Mouse (Mus musculus): ENCODE data around the gene Vps54. TPM values are rescaled to one million over a fixed set of nuclear protein-coding genes. Genes with fewer than 3 reads are reported as not detected.

The Vps54 gene
- polyA plus RNA-seq, 1 experiment from 2014 or later: 11.1 TPM

DNA sequence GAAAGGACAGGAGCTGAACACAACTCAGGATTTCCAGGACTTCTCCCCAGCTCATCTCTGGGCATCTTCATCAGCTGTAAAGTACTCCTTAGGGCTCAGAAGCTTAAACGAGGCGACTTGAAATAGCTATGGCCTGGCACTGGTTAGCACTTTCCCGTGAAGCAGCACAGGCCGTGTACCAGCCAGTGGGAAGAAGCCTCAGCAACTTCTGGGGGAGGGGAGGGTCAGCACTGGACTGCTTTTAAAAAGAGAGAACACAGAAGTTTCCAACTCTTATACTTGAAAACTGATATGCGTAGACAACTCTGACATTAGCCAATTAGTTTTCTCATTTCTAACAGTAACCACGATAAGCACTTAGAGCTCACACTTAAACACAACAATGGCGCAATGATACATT is 129.4 kb downstream of the Vps54 start:
- Histone ChIP-seq H3K27ac (ENCODE audit: low read length) (no peak overlapping the region), H3K4me3 (ENCODE audit: low read length) (peak overlapping the region; percentile 78), H3K36me3 (ENCODE audit: insufficient read depth, low read length) (no peaks in the 10 kb centered on the region), H3K9ac (replicated peaks; ENCODE audit: low read length) (peak overlapping the region; percentile 44; the same call in 1 of the 2 replicates), H3K27me3 (ENCODE audit: insufficient read depth, low read length) (no peaks in the 10 kb centered on the region), H3K9me3 (ENCODE audit: low read length) (no peaks in the 10 kb centered on the region), H3K4me1 (ENCODE audit: insufficient read depth, low read length) (peaks cover 20% of the 10 kb centered on the region), H3K4me2 (replicated peaks; ENCODE audit: low read depth, low read length) (peak overlapping the region; percentile 75)
- ATAC-seq (ENCODE audit: low FRiP score, low TSS enrichment): no peak
- 30% methylated on average over 7 of the region's 7 CpGs for WGBS

DNA sequence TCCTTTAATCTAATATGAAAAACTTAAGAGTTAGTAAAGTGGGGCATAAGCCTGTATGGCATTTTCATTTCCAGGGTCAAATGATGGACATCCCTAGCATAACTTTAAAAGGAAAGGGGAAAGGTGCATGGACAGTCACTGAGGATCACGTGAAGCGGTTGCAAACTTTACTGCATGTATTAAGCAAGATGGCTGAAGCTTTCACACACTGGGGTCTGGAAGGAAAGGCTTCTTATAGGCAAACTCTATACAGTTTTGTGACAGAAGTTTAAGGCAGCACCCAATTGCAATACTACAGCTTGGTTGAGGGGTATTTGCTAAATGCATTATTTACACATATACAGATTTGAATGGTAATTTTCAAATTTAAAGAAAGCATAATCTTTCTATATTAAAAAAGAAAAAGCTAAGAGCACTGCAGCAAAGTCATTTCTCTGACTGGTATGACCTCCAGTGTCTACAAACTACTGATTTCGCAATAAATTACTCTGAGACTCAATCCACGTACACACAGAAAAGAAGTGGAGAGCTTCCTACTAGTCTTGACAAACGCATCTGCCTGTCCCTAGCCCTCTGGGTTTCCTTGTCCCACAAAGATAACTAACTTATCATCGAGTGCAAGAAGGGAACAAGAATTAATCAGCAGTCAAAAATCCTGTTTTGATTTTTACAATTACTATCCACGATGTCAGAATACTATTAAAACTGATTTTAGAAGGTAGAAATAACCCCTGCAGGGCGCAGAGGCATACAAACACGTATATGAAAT is 130.4 kb downstream of the Vps54 start:
- 15% methylated on average over 9 of the region's 9 CpGs for WGBS
- Histone ChIP-seq H3K4me1 (ENCODE audit: insufficient read depth, low read length) (peaks cover 20% of the 10 kb centered on the region), H3K27ac (ENCODE audit: low read length) (peak overlapping the region; percentile 97), H3K4me2 (replicated peaks; ENCODE audit: low read depth, low read length) (peak overlapping the region; percentile 75), H3K27me3 (ENCODE audit: insufficient read depth, low read length) (no peaks in the 10 kb centered on the region), H3K9me3 (ENCODE audit: low read length) (no peaks in the 10 kb centered on the region), H3K36me3 (ENCODE audit: insufficient read depth, low read length) (no peaks in the 10 kb centered on the region), H3K9ac (replicated peaks; ENCODE audit: low read length) (peak overlapping the region; percentile 88), H3K4me3 (ENCODE audit: low read length) (peak overlapping the region; percentile 78)
- ATAC-seq (ENCODE audit: low FRiP score, low TSS enrichment): no peak

GRCm38 (mm10) chr11:21370399-21371121 is 131.5 kb downstream of the Vps54 start:
- ATAC-seq (ENCODE audit: low FRiP score, low TSS enrichment): peak; percentile 96
- H3K27me3 ChIP-seq (ENCODE audit: insufficient read depth, low read length): no peaks in the 10 kb centered on the region

More at GRCm38 (mm10) chr11:21370399-21371121, 131.5 kb downstream of the Vps54 start:
- peaks cover 20% of the 10 kb centered on the region for H3K4me1 ChIP-seq (ENCODE audit: insufficient read depth, low read length)
- peak overlapping the region; percentile 97 for H3K27ac ChIP-seq (ENCODE audit: low read length)
- H3K4me2 ChIP-seq (replicated peaks; ENCODE audit: low read depth, low read length): peak overlapping the region; percentile 75
- H3K4me3 ChIP-seq (ENCODE audit: low read length): peak overlapping the region; percentile 78
- H3K36me3 ChIP-seq (ENCODE audit: insufficient read depth, low read length): no peaks in the 10 kb centered on the region
- WGBS: 0% methylated on average over 63 of the region's 69 CpGs
- H3K9ac ChIP-seq (replicated peaks; ENCODE audit: low read length): peak overlapping the region; percentile 88
- H3K9me3 ChIP-seq (ENCODE audit: low read length): no peaks in the 10 kb centered on the region

MicroRNAs within 50 kb of the gene (microRNA counts, 519-probe panel; counts per million panel counts)
- 104 counts per million, percentile 35 among the panel's probes with 10 or more counts for microRNA mmu-miR-1933-3p
- 104 counts per million, percentile 35 among the panel's probes with 10 or more counts for microRNA mmu-miR-1933-5p

Small RNA genes lying within 50 kb of the gene (microRNA-seq; reads per million reads assigned to microRNA genes)
- gene Mir1933: 0.95 reads per million

Other genes with a start within 250 kb of the Vps54 start
- 41.4 and 43.5 TPM in 2 replicates for gene Peli1, start 148.0 kb upstream of the Vps54 start, polyA plus RNA-seq (2015; fragmentation: Nextera tagmentation; extraction: Ambion mirVana)
- 77.9 and 84.8 TPM in 2 replicates for gene Ugp2, start 131.9 kb downstream of the Vps54 start, polyA plus RNA-seq (2015; fragmentation: Nextera tagmentation; extraction: Ambion mirVana)